8 mouse cellular contexts compared by ENCODE assay signal in the genomic region with DNA sequence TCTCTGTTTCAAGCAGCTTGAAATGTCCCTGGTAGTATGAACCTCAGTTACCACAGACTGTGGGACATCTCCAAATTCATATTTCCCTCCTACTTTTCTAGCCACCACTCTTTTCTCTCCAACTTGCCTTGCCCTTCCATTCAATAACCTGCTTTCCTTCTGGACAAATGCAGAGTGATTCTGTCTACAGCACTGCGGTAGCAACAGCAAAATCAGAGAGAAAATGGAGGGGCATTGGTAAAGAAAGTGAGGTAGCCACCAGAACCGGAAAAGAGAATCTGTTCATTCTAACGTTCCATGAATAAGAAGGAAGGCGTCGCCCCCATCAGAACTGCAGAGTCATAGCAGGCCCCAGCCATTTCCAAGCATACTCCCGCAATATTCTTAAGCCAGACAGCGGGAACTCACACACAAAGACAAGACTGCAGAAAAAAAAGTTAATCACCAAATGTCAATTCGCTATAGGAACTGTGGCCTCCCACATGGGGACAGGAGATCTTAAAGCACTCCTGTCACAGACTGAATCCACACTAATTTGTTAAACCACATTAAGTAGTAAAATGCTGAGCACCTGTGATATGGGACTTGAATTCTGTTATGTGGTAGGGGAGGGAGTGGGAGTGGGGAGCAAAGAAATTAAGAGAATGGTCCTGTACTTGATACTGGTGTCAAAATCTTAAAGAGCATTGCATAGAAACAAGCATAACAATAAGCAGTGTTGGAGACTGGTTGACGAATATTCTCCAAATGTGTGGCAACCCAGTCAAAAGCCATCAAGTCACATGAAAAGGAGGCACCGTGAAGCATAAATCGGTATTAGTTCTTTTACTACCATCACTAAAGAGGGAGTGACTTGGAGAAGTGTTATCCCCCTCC. TPM values are rescaled to one million over a fixed set of nuclear protein-coding genes. Genes with fewer than 3 reads are reported as not detected.
DNase-seq lines count a peak whose midpoint lies in the region; ATAC-seq and TF ChIP-seq lines count a peak whose summit lies in the region.

No protein-coding gene starts in this region.

- ATAC-seq in midbrain, embryonic 13.5 days = no peak
- ATAC-seq in granulocyte monocyte progenitor cell, adult 5-6 weeks (replicated peaks; ENCODE audit: poor library complexity, severe bottlenecking) = no peak

- peak overlapping the region; percentile 99 for H3K4me3 ChIP-seq in layer of hippocampus, adult 2 months
- peak overlapping the region; percentile 92 for H3K4me3 ChIP-seq in midbrain, embryonic 13.5 days (replicated peaks)

- peaks cover 21% of the 10 kb centered on the region for H3K4me1 ChIP-seq in midbrain, embryonic 13.5 days (replicated peaks)

- H3K4me2 ChIP-seq in midbrain, embryonic 13.5 days (replicated peaks) = peak overlapping the region; percentile 82

- peak overlapping the region; percentile 100 for H3K9ac ChIP-seq in midbrain, embryonic 13.5 days (replicated peaks)

- H3K27me3 ChIP-seq in midbrain, embryonic 13.5 days = no peaks in the 10 kb centered on the region

- DNase-seq in layer of hippocampus, adult 2 months (ENCODE audit: low spot score in 2 of 2) = peak in 1 of 2 experiments; percentile 48
- DNase-seq in layer of hippocampus, adult 9-11 months = no peak
- peak; percentile 41 for DNase-seq in cerebellum, adult 9-10 months
- DNase-seq in frontal cortex, postnatal 36 days (ENCODE audit: low spot score in 2 of 2) = peak; percentile 50 to 63
- peak; percentile 13 for DNase-seq in kidney, postnatal 14 days
- DNase-seq in thymus, postnatal 25 days = no peak

- TF ChIP-seq CTCF in layer of hippocampus, adult 2 months (conservative IDR thresholded peaks at IDR 0.05) = peak; percentile 55

- H3K9me3 ChIP-seq in midbrain, embryonic 13.5 days = no peaks in the 10 kb centered on the region

- H3K27ac ChIP-seq in layer of hippocampus, adult 2 months = peak overlapping the region; percentile 100
- H3K27ac ChIP-seq in midbrain, embryonic 13.5 days = peak overlapping the region; percentile 100

- H3K36me3 ChIP-seq in midbrain, embryonic 13.5 days = peaks cover 26% of the 10 kb centered on the region

- 6% methylated on average over 11 of the region's 11 CpGs for WGBS in midbrain, embryonic 13.5 days

RNA-seq across cellular contexts. Expression of gene Pfn2, which starts 1.9 kb away (rescaled TPM):
- total RNA-seq in layer of hippocampus, adult 2 months (2021) = 100 to 1,000 TPM; 533 to 535 TPM
- 503 and 524 TPM in 2 replicates for polyA plus RNA-seq in midbrain, embryonic 13.5 days (2015; fragmentation: Nextera tagmentation; extraction: Ambion mirVana)
- total RNA-seq in granulocyte monocyte progenitor cell, adult 5-6 weeks (2014; fragmentation: Nextera tagmentation) = not detected in 2 replicates
- not detected in 2 replicates for total RNA-seq in granulocyte monocyte progenitor cell, adult 5-6 weeks (2017)

Comparison
In these comparisons a context has a peak if more than half of its experiments do, and no peak if none do; other contexts are left out.
1. DNase-seq: peak in cerebellum, adult 9-10 months (single experiment), frontal cortex, postnatal 36 days (2 of 2) and kidney, postnatal 14 days (single experiment); none in layer of hippocampus, adult 9-11 months (single experiment) and thymus, postnatal 25 days (single experiment).
2. RNA of gene Pfn2, which starts 1.9 kb away (total RNA-seq): 533 to 535 TPM in layer of hippocampus, adult 2 months; not detected in granulocyte monocyte progenitor cell, adult 5-6 weeks; every median in the first group is over 100 times any median in the second.